Mouse (Mus musculus) liver, adult 10 weeks (tissue): Measurements from ENCODE around the gene Kars. TPM values are rescaled to one million over a fixed set of nuclear protein-coding genes. Genes with fewer than 3 reads are reported as not detected.

Source experiments
- polyA plus RNA-seq: library from polyadenylated mRNA; stranded (reverse); fragments of 350-450 nt; fragmentation: Illumina TruSeq; extraction: RNeasy Lipid Tissue Mini Kit (QIAGEN cat#74804); gene quantifications from one replicate; pipeline ENCODE4 v1.2.3, GENCODE M21; 2014; ENCODE audit warnings: low read depth, low replicate concordance

The Kars gene
- 23.1 TPM for polyA plus RNA-seq

DNA sequence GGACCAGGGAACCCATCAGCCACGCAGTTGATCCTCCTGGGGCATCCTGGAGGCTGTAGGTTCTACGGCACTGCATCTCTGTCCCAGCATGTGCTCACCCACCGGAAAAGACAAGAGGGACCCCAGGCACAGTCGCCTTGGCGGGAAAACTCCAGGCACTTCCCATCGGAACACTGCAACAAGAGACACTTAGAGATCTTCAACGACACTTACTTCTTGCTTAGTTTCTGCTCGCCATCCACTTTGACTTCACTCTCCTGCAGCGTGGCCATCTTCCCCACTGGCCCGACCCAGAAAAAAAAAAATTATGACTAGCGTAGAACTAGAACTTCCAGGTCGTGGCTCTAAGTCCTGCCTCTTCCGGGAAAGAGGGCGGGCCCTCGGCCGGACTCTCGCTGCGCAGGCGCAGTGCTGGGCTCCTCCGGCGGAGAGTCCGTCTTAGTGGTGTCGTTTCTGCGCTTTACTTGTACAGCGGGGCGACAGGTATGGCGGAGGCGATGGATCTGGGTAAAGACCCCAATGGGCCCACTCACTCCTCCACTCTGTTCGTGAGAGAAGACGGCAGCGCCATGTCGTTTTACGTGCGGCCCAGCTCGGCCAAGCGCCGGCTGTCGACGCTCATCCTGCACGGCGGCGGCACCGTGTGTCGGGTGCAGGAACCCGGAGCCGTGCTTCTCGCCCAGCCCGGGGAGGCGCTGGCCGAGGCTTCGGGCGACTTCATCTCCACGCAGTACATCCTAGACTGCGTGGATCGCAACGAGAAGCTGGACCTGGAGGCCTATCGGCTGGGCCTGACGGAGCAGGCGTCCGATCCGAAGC is at the start of gene Kars, which contains the start of gene Terf2ip:
Gene Kars (minus strand): TSS at position 327 of the 819 bp plus-strand sequence.
Gene Terf2ip (plus strand): TSS at position 402 of the 819 bp plus-strand sequence.

DNA sequence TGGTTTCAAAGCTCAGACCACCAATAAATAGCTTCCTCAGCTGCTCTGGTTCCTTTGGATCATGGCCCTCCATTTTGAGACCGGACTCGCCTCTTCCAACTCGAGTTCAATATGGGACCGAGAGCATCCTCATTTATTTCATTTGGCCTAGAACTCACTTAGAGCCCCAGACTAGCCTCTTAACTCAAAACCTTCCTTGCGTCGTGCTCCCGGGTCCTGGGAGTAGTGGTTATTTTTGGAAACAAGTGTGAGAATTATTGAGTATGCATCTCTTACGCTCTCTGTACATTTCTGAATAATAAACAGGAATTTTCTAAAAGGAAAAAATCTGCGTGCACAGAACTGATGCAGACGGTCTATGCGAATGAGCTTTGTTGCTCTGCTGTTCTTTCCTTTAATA is 3.8 kb upstream of the Kars start, which contains the start of gene Gm6793:
Gene Gm6793 (minus strand): TSS at position 101 of the 400 bp plus-strand sequence.

DNA sequence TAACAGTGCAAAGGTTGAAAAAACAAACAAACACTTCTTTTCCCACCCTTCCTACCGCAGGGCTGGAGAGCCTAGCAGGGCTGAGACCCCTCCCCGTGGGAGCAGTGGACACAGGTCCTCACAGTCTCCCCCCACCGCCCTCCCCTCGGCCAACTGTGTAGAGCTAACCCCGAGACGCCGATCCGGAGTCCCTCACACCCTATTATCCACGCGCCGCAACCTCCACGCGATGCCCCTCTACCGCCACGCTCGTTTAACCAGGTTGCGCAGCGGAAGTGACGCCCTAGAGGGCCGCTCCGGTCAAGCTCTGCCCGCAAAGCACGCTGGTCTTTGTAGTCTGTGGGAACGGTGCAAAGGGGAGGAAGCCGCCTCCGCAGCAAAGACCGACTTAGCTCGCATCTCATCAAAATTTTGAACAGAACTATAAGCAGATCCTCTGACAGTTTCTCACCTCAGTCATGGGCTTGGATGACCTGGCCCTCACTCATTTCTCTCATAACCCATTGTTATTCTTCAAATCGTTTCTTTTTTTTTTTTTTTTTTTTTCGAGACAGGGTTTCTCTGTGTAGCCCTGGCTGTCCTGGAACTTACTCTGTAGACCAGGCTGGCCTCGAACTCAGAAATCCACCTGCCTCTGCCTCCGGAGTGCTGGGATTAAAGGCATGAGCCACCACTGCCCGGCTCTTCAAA is 19.0 kb downstream of the Kars start, which contains the start of gene Adat1:
Gene Adat1 (minus strand): TSS at position 290 of the 690 bp plus-strand sequence.

Other genes starting within 250 kb of the Kars start
- gene Cfdp1, start 157.0 kb downstream of the Kars start, polyA plus RNA-seq, result 82.5 TPM
- 10.5 TPM for gene Tmem170, start 134.6 kb downstream of the Kars start, polyA plus RNA-seq
- not detected for gene Chst5, start 100.9 kb downstream of the Kars start, polyA plus RNA-seq
- gene Tmem231, start 77.4 kb downstream of the Kars start, polyA plus RNA-seq, result not detected
- 83.9 TPM for gene Gabarapl2, start 70.6 kb downstream of the Kars start, polyA plus RNA-seq
- 1.6 TPM for gene Adat1, start 19.0 kb downstream of the Kars start, polyA plus RNA-seq
- 10.3 TPM for gene Terf2ip, start 75 bp upstream of the Kars start, polyA plus RNA-seq
- 0.79 TPM for gene Gm6793, start 3.7 kb upstream of the Kars start, polyA plus RNA-seq